Mouse (Mus musculus) splenic B cell, adult 2 months (primary cell): ENCODE measurements around the gene Upk2.

Experiments
- DNase-seq: peaks from one replicate; pipeline ENCODE4 v3.0.0-alpha.2; 2011; ENCODE audit warnings: low read depth, low spot score
- H3K27me3 ChIP-seq: 2 replicates; pipeline ENCODE4 v1.6.1; 2012; ENCODE audit warnings: mild to moderate bottlenecking, low read length, moderate library complexity, mixed read lengths; ENCODE audit not compliant: control insufficient read depth, poor library complexity, insufficient read depth, severe bottlenecking
- H3K36me3 ChIP-seq: 2 replicates; pipeline ENCODE4 v1.6.1; 2012; ENCODE audit warnings: mild to moderate bottlenecking, low read length, moderate library complexity, mixed read lengths; ENCODE audit not compliant: control insufficient read depth, poor library complexity, insufficient read depth, severe bottlenecking

Gene Upk2

GRCm38 (mm10) chr9:44454891-44455220 is at the start of gene Upk2:
Gene Upk2 (minus strand): TSS chr9:44454976.
- no peaks in the 10 kb centered on the region for H3K36me3 ChIP-seq
- no peaks in the 10 kb centered on the region for H3K27me3 ChIP-seq
- no peak for DNase-seq

DNA sequence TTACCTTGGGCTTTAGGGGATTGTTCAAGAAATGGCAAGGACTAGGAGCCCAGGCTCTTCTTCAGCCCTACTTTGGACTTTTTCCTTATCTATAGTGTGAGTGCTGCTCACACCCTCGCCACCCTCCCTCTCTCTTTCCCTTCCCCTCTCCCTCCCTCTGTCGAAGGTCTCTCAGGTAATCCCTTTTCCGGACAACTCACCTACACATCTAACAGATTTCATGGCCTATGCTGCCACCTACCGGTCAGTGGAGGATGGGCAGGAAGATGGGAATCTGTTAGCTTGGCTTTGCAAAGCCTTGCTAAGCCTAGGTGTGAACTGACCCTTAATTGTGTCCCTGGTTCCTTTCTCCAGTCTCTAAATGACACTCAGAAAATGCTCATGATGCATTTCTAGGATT is 47.2 kb upstream of the Upk2 start:
- no peaks in the 10 kb centered on the region for H3K27me3 ChIP-seq
- peaks cover 11% of the 10 kb centered on the region for H3K36me3 ChIP-seq
- peak; percentile 90 for DNase-seq

DNA sequence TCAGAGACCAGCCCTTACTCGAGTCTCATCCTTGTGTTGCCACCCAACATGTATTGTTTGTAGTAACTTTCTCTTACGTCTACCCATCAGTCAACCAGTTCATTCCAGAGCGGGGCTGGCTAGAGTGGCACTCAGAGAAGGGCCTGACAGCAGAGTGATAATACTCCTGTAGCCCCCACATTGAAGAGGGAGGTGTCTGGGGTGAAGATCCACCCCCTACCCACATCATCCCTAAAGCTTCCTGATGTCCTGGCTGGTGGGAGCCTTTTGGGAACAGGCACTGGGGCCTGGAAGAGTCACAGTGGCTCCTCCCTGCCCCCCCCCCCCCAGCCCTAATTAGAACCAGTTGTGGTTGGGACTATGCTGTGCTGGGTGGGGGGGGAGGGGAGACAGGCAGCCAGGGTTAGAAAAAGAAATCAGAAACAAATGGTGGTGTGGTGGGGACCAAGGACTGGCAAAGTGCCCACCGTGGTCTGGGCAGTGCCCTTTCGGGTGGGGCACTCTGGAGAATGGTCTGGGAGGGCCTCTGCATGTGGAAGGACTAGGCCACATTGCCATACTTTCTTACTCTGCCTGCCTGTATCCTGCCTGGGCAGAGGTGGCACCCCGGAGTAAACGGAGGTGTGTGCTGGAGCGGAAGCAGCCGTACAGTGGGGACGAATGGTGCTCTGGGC is 46.6 kb upstream of the Upk2 start:
- no peaks in the 10 kb centered on the region for H3K27me3 ChIP-seq
- H3K36me3 ChIP-seq: peaks cover 10% of the 10 kb centered on the region
- DNase-seq: no peak

DNA sequence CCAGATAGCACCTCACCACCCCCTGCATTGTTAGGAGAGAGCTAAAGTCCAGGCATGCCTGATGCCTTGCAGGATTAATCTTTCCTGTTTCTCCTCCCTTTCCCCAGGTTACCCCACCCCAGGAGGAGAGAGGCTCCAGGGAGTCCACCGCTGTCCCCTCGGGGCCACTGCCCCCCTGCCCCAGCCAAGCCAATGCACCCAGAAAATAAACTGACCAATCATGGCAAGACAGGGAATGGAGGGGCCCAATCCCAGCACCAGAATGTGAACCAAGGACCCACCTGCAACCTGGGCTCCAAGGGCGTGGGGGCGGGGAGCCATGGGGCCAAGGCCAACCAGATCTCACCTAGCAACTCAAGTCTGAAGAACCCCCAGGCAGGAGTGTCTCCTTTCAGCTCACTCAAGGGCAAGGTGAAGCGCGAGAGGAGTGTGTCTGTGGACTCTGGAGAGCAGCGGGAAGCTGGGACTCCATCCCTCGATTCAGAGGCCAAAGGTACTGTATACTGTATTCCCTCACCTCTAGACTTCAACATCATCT is 45.9 kb upstream of the Upk2 start:
- no peak for DNase-seq
- peaks cover 6% of the 10 kb centered on the region for H3K36me3 ChIP-seq
- no peaks in the 10 kb centered on the region for H3K27me3 ChIP-seq

- Histone ChIP-seq H3K36me3 (peaks cover 5% of the 10 kb centered on the region), H3K27me3 (no peaks in the 10 kb centered on the region)
- DNase-seq: no peak
Measured at GRCm38 (mm10) chr9:44500163-44500533, 45.4 kb upstream of the Upk2 start.

DNA sequence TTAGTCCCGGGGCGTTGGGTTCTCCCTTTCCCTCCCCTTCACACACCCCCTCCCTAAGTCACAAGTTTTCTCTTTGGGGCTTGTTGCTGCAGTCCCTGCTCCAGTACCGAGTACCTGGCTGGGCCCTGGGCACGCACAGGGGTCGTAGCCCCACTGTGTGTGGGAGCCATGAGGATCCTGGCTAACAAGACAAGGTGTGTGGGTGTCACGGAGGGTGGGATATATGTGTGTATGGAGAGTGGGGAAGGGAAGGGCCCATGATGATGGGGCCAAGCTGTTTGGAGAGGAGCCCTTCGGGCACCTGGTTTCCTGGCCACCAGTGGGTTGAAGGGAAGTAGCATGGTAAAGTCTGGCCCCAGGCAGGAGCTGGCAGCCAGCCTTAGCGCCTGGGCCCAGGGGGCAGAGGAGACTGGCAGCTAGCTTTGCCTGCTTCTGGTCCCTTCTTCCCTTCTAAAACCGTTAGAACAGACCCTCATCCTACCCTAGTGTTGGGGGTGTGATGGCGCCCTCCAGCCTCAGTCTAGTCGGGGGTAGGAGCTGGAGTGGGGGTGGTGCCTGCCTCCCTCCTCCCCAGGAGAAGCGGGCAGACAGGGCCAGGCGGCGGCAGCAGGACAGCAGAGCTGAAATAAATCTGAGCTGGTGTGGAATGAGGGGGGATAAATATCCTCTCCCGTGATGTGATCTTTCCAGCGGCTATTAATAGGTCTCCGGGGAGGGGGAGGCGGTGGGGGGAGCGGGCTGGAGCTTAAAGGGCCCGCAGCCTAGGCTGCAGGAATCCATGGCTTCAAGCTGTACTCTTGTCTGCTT is 44.8 kb upstream of the Upk2 start:
- Histone ChIP-seq H3K36me3 (peaks cover 5% of the 10 kb centered on the region), H3K27me3 (no peaks in the 10 kb centered on the region)

GRCm38 (mm10) chr9:44498421-44499355 is 43.9 kb upstream of the Upk2 start:
- no peaks in the 10 kb centered on the region for H3K27me3 ChIP-seq
- DNase-seq: peak; percentile 61
- peaks cover 5% of the 10 kb centered on the region for H3K36me3 ChIP-seq

More for the DNA sequence above, 44.8 kb upstream of the Upk2 start:
- no peak for DNase-seq

DNA sequence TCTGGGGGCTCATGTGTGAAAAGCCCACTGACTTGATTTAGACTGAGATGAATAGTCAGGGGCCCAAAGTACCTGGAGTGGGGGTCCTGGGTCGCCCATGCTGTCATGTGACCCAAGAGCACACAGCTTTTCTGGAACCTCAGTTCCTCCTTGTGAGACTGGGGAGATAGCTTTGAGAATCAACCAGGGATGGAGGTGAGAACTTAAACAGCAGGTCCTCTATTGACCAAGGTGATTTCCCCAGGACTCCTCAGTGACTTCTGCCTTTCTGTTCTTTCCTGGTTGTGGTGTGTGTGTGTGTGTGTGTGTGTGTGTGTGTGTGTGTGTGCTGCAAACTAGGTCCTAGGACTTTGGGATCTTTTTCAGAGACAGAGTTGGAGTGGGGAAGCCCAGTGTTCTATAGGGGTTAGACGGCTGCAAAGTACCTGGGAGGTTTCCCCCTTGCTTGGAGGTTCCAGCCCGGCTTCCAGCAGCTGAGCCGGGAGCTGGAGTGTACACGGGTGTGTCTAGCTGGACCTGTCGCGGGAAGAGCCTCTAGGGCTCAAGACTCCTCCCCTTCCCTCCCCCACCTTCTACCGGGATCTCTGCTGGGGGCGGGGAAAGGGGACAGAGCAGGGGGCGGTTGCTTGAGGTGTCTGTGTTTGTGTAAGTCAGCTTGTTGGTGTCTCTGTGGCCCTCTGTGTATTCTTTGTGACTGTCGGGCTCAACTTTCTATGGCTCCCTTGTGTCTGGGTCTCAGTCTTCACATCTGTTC is 43.0 kb upstream of the Upk2 start:
- DNase-seq: peak; percentile 60
- Histone ChIP-seq H3K36me3 (peaks cover 3% of the 10 kb centered on the region), H3K27me3 (no peaks in the 10 kb centered on the region)

- peaks cover 3% of the 10 kb centered on the region for H3K36me3 ChIP-seq
- no peak for DNase-seq
Measured at GRCm38 (mm10) chr9:44496803-44497461, 42.2 kb upstream of the Upk2 start.

DNA sequence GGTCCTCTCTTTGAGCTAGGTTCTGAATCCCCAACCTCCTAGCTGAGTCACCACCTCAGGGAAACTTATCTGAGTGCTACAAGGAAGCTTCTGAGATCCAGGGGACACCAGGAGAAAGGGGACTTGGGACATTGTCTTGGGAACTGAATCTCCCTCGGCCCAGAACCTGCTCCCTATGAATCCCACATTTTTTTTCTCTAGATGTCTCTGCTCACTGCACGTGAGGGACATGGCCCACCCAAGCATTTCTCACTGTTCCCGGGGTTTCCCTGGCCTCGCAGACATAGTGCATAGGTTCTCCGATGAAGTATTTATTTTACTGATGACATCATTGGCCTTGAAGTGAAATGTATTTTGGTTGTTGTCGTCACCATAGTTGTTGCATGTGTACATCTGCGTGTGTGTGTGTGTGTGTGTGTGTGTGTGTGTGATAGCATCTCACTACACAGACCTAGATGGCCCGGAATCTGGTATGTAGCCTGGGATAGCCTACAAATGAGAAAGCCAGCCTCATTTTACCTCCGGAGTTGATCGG is 41.1 kb upstream of the Upk2 start:
- H3K36me3 ChIP-seq: no peaks in the 10 kb centered on the region
- no peak for DNase-seq
- H3K27me3 ChIP-seq: no peaks in the 10 kb centered on the region

More at GRCm38 (mm10) chr9:44496803-44497461, 42.2 kb upstream of the Upk2 start:
- no peaks in the 10 kb centered on the region for H3K27me3 ChIP-seq

DNA sequence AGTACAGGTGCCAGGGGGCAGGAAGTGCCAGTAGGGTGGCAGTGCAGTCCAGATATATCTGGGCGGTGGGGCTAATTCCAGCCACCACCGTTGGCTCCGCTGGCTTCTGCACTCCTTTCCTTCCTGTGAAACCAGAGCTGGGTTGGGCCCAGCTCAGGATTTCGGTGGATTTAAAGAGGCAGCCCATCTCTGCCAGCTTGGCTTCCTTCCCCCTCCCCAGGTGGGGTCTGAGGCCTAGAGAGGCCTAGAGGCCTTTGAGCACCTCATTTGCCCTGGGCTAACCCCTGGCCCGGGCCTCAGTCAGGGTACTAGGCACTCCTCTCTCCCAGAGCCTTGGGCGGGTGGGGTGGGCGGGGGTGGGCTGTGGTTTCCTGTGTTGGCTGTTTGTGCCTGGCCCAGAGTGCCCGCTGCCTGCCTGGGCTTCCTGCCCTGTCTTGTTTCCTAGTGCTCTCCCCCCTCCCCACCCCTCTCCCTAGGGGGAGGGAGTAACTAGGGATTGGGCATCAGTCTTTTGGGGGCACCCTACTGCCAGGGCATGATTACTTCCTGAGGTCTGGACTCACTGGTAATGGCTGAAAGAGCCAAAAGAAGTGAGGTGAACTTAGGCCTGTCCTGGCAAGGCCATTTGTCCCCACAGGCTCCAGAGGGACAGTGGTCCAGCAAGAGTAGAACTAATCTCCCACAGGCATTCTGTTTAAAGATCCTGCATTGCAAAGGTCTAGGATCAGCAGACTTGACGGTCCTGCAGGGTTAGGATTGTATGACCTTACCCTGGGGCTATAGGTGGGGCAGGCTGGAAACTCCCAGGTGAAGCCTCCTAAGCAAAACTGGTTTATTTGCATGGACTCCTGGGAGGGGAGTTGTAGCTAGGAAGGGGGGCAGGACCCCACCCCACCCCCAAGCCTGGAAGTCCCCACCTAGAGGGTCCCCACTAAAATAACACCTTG is 40.4 kb upstream of the Upk2 start:
- DNase-seq: no peak
- no peaks in the 10 kb centered on the region for H3K36me3 ChIP-seq
- H3K27me3 ChIP-seq: no peaks in the 10 kb centered on the region

GRCm38 (mm10) chr9:44494261-44494862 is 39.6 kb upstream of the Upk2 start:
- Histone ChIP-seq H3K36me3 (no peaks in the 10 kb centered on the region), H3K27me3 (no peaks in the 10 kb centered on the region)
- DNase-seq: peak; percentile 66
